Mouse (Mus musculus) embryonic fibroblast, embryonic 13.5 days (primary cell): ENCODE measurements at regions not wholly inside any gene's neighbourhood (a gene's known extent, or its start where the extent isn't known, plus 50 kb on each side); places are given as distances from the start of the nearest gene placed in this dataset.

Experiments
- H3K27ac ChIP-seq: 2 replicates; pipeline ENCODE4 v1.5.1; 2012; ENCODE audit warnings: low read length, control low read depth, inconsistent platforms; ENCODE audit not compliant: insufficient read depth
- H3K4me1 ChIP-seq: 2 replicates; pipeline ENCODE4 v1.6.1; 2011; ENCODE audit warnings: low read length; ENCODE audit not compliant: control insufficient read depth, insufficient read depth
- H3K4me3 ChIP-seq: 2 replicates; pipeline ENCODE4 v1.5.1; 2011; ENCODE audit warnings: mild to moderate bottlenecking, control low read depth, low read length; ENCODE audit not compliant: insufficient read depth
- CTCF ChIP-seq: IDR thresholded peaks from 2 replicates; pipeline ENCODE4 v1.5.1; 2011; ENCODE audit warnings: mild to moderate bottlenecking, control low read depth, low read length, moderate library complexity, borderline replicate concordance; ENCODE audit not compliant: insufficient read depth
- POLR2A ChIP-seq: IDR thresholded peaks from 2 replicates; pipeline ENCODE4 v1.6.1; 2011; ENCODE audit warnings: low read depth, mild to moderate bottlenecking, control low read depth, low read length, moderate library complexity

- peaks cover 5% of the 10 kb centered on the region for H3K4me1 ChIP-seq
- no peak overlapping the region for H3K4me3 ChIP-seq
- no peak overlapping the region for H3K27ac ChIP-seq
- TF ChIP-seq POLR2A (no peak), CTCF (no peak)
Measured at GRCm38 (mm10) chr10:96454857-96455256, 161.9 kb upstream of the Btg1 start.

DNA sequence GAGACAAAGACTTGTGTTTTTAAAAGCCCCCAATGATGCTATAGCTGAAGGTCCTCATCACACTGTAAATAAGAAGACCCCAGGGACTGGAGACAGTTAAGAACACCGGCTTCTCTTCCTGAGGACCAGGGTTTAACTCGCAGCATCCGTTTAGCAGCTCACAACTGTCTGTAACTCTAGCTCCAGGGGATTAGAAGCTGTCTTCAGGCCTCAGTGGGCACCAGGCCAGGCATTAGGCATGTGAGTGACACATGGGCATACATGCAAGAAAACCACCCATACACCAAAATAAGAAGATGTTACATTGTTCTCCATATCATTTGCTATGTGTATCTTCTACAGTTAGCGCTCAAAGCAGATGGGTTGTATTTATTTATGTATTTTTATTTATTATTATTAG, 158.3 kb upstream of the Btg1 start:
- no peak overlapping the region for H3K27ac ChIP-seq
- H3K4me3 ChIP-seq = no peak overlapping the region
- TF ChIP-seq CTCF = no peak
- TF ChIP-seq POLR2A = no peak
- H3K4me1 ChIP-seq = peaks cover 5% of the 10 kb centered on the region

- TF ChIP-seq POLR2A = no peak
- no peak for TF ChIP-seq CTCF
- no peak overlapping the region for H3K4me3 ChIP-seq
- peak overlapping the region; percentile 48 for H3K27ac ChIP-seq
- H3K4me1 ChIP-seq = peaks cover 5% of the 10 kb centered on the region
Measured at GRCm38 (mm10) chr10:96459186-96459585, 157.6 kb upstream of the Btg1 start.

- H3K4me1 ChIP-seq = peaks cover 5% of the 10 kb centered on the region
- no peak overlapping the region for H3K4me3 ChIP-seq
- TF ChIP-seq CTCF = no peak
- no peak for TF ChIP-seq POLR2A
- H3K27ac ChIP-seq = no peak overlapping the region; the same call in 1 of the 2 replicates
Measured at GRCm38 (mm10) chr10:96460151-96460550, 156.7 kb upstream of the Btg1 start.

DNA sequence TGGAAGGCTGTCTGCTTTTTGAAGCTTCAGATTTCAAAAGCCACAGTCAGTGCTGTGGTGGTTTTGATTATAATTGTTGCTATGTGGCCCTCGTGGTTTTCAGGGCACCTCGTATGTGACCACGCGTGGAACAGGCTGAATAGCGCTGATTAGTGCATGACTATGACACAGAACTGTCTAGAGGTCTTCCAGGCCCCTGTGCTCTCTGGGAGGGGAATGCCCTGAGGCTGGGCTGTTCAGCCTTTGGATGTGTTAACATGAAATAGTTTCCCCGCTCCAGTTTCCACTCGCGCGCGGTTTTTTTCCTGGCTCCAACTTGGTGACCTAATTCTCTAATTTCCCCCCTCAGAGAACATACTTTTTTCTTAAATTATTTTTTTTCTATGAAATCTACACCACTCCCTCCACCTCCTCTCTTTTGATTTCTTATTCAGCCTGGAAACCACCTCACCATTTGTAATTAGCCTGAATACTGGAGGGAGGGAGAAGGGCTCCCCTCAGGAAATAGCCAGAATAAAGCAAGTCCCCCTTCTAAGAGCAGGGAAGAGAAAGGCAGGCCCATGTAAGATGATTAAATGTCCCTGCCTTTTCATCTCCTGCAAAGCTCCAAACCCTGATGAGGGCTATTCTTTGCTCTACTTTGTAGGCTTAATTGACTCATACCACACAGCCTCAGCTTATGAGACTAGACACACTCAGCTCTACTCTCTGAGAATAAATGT, 156.0 kb upstream of the Btg1 start:
- TF ChIP-seq POLR2A (no peak), CTCF (no peak)
- Histone ChIP-seq H3K27ac (peak overlapping the region; percentile 45; the same call in 1 of the 2 replicates), H3K4me1 (peaks cover 5% of the 10 kb centered on the region), H3K4me3 (no peak overlapping the region)

GRCm38 (mm10) chr10:96465967-96466366, 150.8 kb upstream of the Btg1 start:
- Histone ChIP-seq H3K4me1 (no peaks in the 10 kb centered on the region), H3K27ac (no peak overlapping the region), H3K4me3 (no peak overlapping the region)
- TF ChIP-seq CTCF (no peak), POLR2A (no peak)

DNA sequence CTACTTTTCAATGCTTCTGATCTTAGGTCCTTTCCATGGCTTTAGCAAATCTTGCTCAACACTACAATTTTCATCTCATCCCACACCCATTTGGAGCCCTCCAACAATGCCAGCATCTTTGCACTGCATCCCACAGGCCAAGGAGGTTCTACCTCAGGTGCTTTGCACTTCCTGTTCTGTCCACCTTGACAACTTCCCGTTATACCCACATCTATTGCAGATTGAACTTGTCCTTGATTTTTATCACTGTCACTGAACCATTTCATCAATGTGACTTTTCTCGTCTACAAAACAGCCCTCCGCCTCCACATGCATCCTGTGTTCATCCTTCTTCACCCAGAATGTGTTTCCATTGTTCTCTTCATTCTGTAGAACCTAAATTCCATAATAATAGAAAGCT, 150.0 kb upstream of the Btg1 start:
- TF ChIP-seq POLR2A (no peak), CTCF (no peak)
- Histone ChIP-seq H3K4me3 (no peak overlapping the region), H3K27ac (no peak overlapping the region), H3K4me1 (no peaks in the 10 kb centered on the region)

DNA sequence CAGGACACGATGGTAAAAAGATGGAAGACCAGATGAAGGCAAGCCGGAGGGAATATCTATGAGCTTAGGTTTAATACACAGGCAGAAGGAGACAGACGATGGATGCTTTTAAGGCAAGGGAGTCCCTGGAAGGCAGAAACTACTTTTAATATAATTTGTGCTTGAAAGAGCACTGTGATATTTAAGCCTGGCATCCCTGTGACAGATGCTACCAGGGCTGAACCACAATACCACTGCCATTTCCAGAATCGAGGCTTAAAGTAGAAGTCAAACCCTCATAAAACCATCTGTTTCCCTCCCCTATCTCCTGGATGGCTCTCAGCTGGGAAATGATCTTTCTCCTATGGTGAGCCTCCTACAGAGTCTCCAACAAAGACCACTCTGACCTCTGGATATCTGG, 149.1 kb upstream of the Btg1 start:
- H3K4me3 ChIP-seq = no peak overlapping the region
- no peak for TF ChIP-seq POLR2A
- no peak for TF ChIP-seq CTCF
- no peaks in the 10 kb centered on the region for H3K4me1 ChIP-seq
- no peak overlapping the region for H3K27ac ChIP-seq

- Histone ChIP-seq H3K27ac (no peak overlapping the region), H3K4me3 (no peak overlapping the region), H3K4me1 (no peaks in the 10 kb centered on the region)
- TF ChIP-seq POLR2A = no peak
Measured at GRCm38 (mm10) chr10:96471523-96471922, 145.3 kb upstream of the Btg1 start.

GRCm38 (mm10) chr10:96479350-96479749, 137.5 kb upstream of the Btg1 start:
- Histone ChIP-seq H3K4me3 (no peak overlapping the region), H3K27ac (no peak overlapping the region), H3K4me1 (no peaks in the 10 kb centered on the region)
- no peak for TF ChIP-seq POLR2A
- TF ChIP-seq CTCF = no peak

- Histone ChIP-seq H3K4me3 (no peak overlapping the region), H3K4me1 (no peaks in the 10 kb centered on the region), H3K27ac (no peak overlapping the region)
- TF ChIP-seq POLR2A = no peak
- no peak for TF ChIP-seq CTCF
Measured at GRCm38 (mm10) chr10:96479786-96480185, 137.0 kb upstream of the Btg1 start.
